Mouse (Mus musculus): ENCODE data around the gene Nubpl. TPM values are rescaled to one million over a fixed set of nuclear protein-coding genes. Genes with fewer than 3 reads are reported as not detected.
A peak's percentile ranks its signal among the peaks of the same experiment; 100 is the strongest.

Gene Nubpl
- polyA plus RNA-seq, 1 experiment from 2014 or later: 7.6 TPM

- no peaks in the 10 kb centered on the region for H3K27me3 ChIP-seq (replicated peaks)
- no peak overlapping the region for H3K9ac ChIP-seq
- H3K36me3 ChIP-seq: no peaks in the 10 kb centered on the region
- H3K9me3 ChIP-seq (replicated peaks): no peaks in the 10 kb centered on the region
- no peak overlapping the region for H3K4me2 ChIP-seq
- no peak overlapping the region for H3K27ac ChIP-seq
- WGBS (ENCODE audit: insufficient replicate concordance): 68% methylated on average over 5 of the region's 5 CpGs
- no peak overlapping the region for H3K4me3 ChIP-seq
- H3K4me1 ChIP-seq: no peaks in the 10 kb centered on the region
- no peak for ATAC-seq
Observed at GRCm38 (mm10) chr12:52254089-52254488, 156.6 kb downstream of the Nubpl start.

GRCm38 (mm10) chr12:52268131-52268530 lies 170.6 kb downstream of the Nubpl start:
- 64% methylated on average over 2 of the region's 2 CpGs for WGBS (ENCODE audit: insufficient replicate concordance)
- no peak overlapping the region for H3K4me3 ChIP-seq

GRCm38 (mm10) chr12:52272828-52273227 lies 175.3 kb downstream of the Nubpl start:
- Histone ChIP-seq H3K4me2 (no peak overlapping the region), H3K27me3 (replicated peaks) (no peaks in the 10 kb centered on the region), H3K4me1 (peaks cover 7% of the 10 kb centered on the region; the same call in 1 of the 2 replicates), H3K36me3 (no peaks in the 10 kb centered on the region), H3K4me3 (no peak overlapping the region), H3K27ac (no peak overlapping the region), H3K9me3 (replicated peaks) (no peaks in the 10 kb centered on the region), H3K9ac (no peak overlapping the region)
- 33% methylated on average over 1 of the region's 1 CpGs for WGBS (ENCODE audit: insufficient replicate concordance)
- no peak for ATAC-seq

More at GRCm38 (mm10) chr12:52268131-52268530, 170.6 kb downstream of the Nubpl start:
- H3K27me3 ChIP-seq (replicated peaks): no peaks in the 10 kb centered on the region
- no peak overlapping the region for H3K27ac ChIP-seq
- H3K9me3 ChIP-seq (replicated peaks): no peaks in the 10 kb centered on the region
- no peaks in the 10 kb centered on the region for H3K4me1 ChIP-seq
- no peak overlapping the region for H3K4me2 ChIP-seq
- no peaks in the 10 kb centered on the region for H3K36me3 ChIP-seq
- no peak overlapping the region for H3K9ac ChIP-seq
- no peak for ATAC-seq

GRCm38 (mm10) chr12:52276320-52276719 lies 178.8 kb downstream of the Nubpl start:
- H3K9ac ChIP-seq: no peak overlapping the region
- ATAC-seq: peak; percentile 55; the same call in 1 of the 2 replicates
- H3K27ac ChIP-seq: no peak overlapping the region
- no peaks in the 10 kb centered on the region for H3K36me3 ChIP-seq
- H3K4me3 ChIP-seq: no peak overlapping the region
- peaks cover 7% of the 10 kb centered on the region; the same call in 1 of the 2 replicates for H3K4me1 ChIP-seq
- no peaks in the 10 kb centered on the region for H3K9me3 ChIP-seq (replicated peaks)
- no peak overlapping the region for H3K4me2 ChIP-seq
- 23% methylated on average over 1 of the region's 1 CpGs for WGBS (ENCODE audit: insufficient replicate concordance)
- no peaks in the 10 kb centered on the region for H3K27me3 ChIP-seq (replicated peaks)

- H3K27me3 ChIP-seq (replicated peaks): no peaks in the 10 kb centered on the region
- 0 out of 2 replicates have a peak, but pooled peaks cover 4% of the 10 kb centered on the region for H3K4me1 ChIP-seq
- no peaks in the 10 kb centered on the region for H3K36me3 ChIP-seq
- H3K9me3 ChIP-seq (replicated peaks): no peaks in the 10 kb centered on the region
- H3K4me2 ChIP-seq: no peak overlapping the region
- WGBS (ENCODE audit: insufficient replicate concordance): 46% methylated on average over 1 of the region's 1 CpGs
- ATAC-seq: no peak
- no peak overlapping the region for H3K4me3 ChIP-seq
- no peak overlapping the region for H3K27ac ChIP-seq
- no peak overlapping the region for H3K9ac ChIP-seq
Observed at GRCm38 (mm10) chr12:52281232-52281631, 183.7 kb downstream of the Nubpl start.

GRCm38 (mm10) chr12:52284471-52284870 lies 186.9 kb downstream of the Nubpl start:
- H3K4me3 ChIP-seq: no peak overlapping the region
- ATAC-seq: no peak
- no peak overlapping the region for H3K27ac ChIP-seq

GRCm38 (mm10) chr12:52286802-52287201 lies 189.3 kb downstream of the Nubpl start:
- Histone ChIP-seq H3K9ac (no peak overlapping the region), H3K27ac (no peak overlapping the region), H3K4me3 (no peak overlapping the region), H3K4me1 (no peaks in the 10 kb centered on the region), H3K9me3 (replicated peaks) (no peaks in the 10 kb centered on the region), H3K27me3 (replicated peaks) (no peaks in the 10 kb centered on the region), H3K4me2 (no peak overlapping the region), H3K36me3 (no peaks in the 10 kb centered on the region)
- ATAC-seq: no peak
- 80% methylated on average over 3 of the region's 3 CpGs for WGBS (ENCODE audit: insufficient replicate concordance)

More at GRCm38 (mm10) chr12:52284471-52284870, 186.9 kb downstream of the Nubpl start:
- Histone ChIP-seq H3K27me3 (replicated peaks) (no peaks in the 10 kb centered on the region), H3K4me2 (no peak overlapping the region), H3K36me3 (no peaks in the 10 kb centered on the region), H3K9ac (no peak overlapping the region), H3K4me1 (no peaks in the 10 kb centered on the region), H3K9me3 (replicated peaks) (no peaks in the 10 kb centered on the region)

- H3K27me3 ChIP-seq (replicated peaks): no peaks in the 10 kb centered on the region
- H3K4me1 ChIP-seq: no peaks in the 10 kb centered on the region
- WGBS (ENCODE audit: insufficient replicate concordance): 20% methylated on average over 4 of the region's 4 CpGs
- no peak overlapping the region for H3K9ac ChIP-seq
- no peak overlapping the region for H3K4me3 ChIP-seq
- ATAC-seq: no peak
- no peaks in the 10 kb centered on the region for H3K36me3 ChIP-seq
- no peak overlapping the region for H3K4me2 ChIP-seq
- H3K9me3 ChIP-seq (replicated peaks): no peaks in the 10 kb centered on the region
- H3K27ac ChIP-seq: no peak overlapping the region
Observed at GRCm38 (mm10) chr12:52288537-52288936, 191.0 kb downstream of the Nubpl start.

- Histone ChIP-seq H3K9me3 (replicated peaks) (no peaks in the 10 kb centered on the region), H3K9ac (no peak overlapping the region), H3K27me3 (replicated peaks) (no peaks in the 10 kb centered on the region), H3K4me2 (no peak overlapping the region), H3K27ac (no peak overlapping the region), H3K36me3 (no peaks in the 10 kb centered on the region), H3K4me3 (no peak overlapping the region), H3K4me1 (no peaks in the 10 kb centered on the region)
- ATAC-seq: no peak
- 67% methylated on average over 11 of the region's 11 CpGs for WGBS (ENCODE audit: insufficient replicate concordance)
Observed at GRCm38 (mm10) chr12:52288941-52289567, 191.5 kb downstream of the Nubpl start.

- 70% methylated on average over 10 of the region's 10 CpGs for WGBS (ENCODE audit: insufficient replicate concordance)
- no peaks in the 10 kb centered on the region for H3K36me3 ChIP-seq
- no peak overlapping the region for H3K9ac ChIP-seq
- no peaks in the 10 kb centered on the region for H3K9me3 ChIP-seq (replicated peaks)
- H3K4me2 ChIP-seq: no peak overlapping the region
- H3K4me1 ChIP-seq: no peaks in the 10 kb centered on the region
- ATAC-seq: no peak
- H3K27ac ChIP-seq: no peak overlapping the region
- H3K4me3 ChIP-seq: no peak overlapping the region
- no peaks in the 10 kb centered on the region for H3K27me3 ChIP-seq (replicated peaks)
Observed at GRCm38 (mm10) chr12:52289594-52289993, 192.1 kb downstream of the Nubpl start.

GRCm38 (mm10) chr12:52293931-52294330 lies 196.4 kb downstream of the Nubpl start:
- H3K4me3 ChIP-seq: no peak overlapping the region
- H3K27ac ChIP-seq: no peak overlapping the region
- no peak for ATAC-seq
- WGBS (ENCODE audit: insufficient replicate concordance): 60% methylated on average over 2 of the region's 2 CpGs
- H3K9ac ChIP-seq: no peak overlapping the region
- no peaks in the 10 kb centered on the region for H3K36me3 ChIP-seq
- H3K27me3 ChIP-seq (replicated peaks): no peaks in the 10 kb centered on the region
- H3K4me1 ChIP-seq: peaks cover 11% of the 10 kb centered on the region; the same call in 1 of the 2 replicates
- no peak overlapping the region for H3K4me2 ChIP-seq
- no peaks in the 10 kb centered on the region for H3K9me3 ChIP-seq (replicated peaks)

GRCm38 (mm10) chr12:52297988-52298387 lies 200.5 kb downstream of the Nubpl start:
- H3K27ac ChIP-seq: no peak overlapping the region
- no peak overlapping the region for H3K4me3 ChIP-seq
- H3K4me1 ChIP-seq: peaks cover 11% of the 10 kb centered on the region; the same call in 1 of the 2 replicates
- H3K27me3 ChIP-seq (replicated peaks): no peaks in the 10 kb centered on the region
- no peak overlapping the region for H3K9ac ChIP-seq
- no peaks in the 10 kb centered on the region for H3K36me3 ChIP-seq
- H3K9me3 ChIP-seq (replicated peaks): no peaks in the 10 kb centered on the region
- no peak for ATAC-seq
- 67% methylated on average over 2 of the region's 2 CpGs for WGBS (ENCODE audit: insufficient replicate concordance)
- no peak overlapping the region for H3K4me2 ChIP-seq

- Histone ChIP-seq H3K27ac (no peak overlapping the region), H3K9me3 (replicated peaks) (no peaks in the 10 kb centered on the region), H3K9ac (no peak overlapping the region), H3K36me3 (no peaks in the 10 kb centered on the region), H3K4me3 (no peak overlapping the region), H3K4me2 (no peak overlapping the region), H3K27me3 (replicated peaks) (no peaks in the 10 kb centered on the region), H3K4me1 (peaks cover 11% of the 10 kb centered on the region; the same call in 1 of the 2 replicates)
- 11% methylated on average over 1 of the region's 1 CpGs for WGBS (ENCODE audit: insufficient replicate concordance)
- no peak for ATAC-seq
Observed at GRCm38 (mm10) chr12:52298683-52299082, 201.1 kb downstream of the Nubpl start.

Data from liver, embryonic 12.5 days (tissue).